Mouse (Mus musculus): ENCODE data around the gene Dnajb11.

The Dnajb11 gene

DNA sequence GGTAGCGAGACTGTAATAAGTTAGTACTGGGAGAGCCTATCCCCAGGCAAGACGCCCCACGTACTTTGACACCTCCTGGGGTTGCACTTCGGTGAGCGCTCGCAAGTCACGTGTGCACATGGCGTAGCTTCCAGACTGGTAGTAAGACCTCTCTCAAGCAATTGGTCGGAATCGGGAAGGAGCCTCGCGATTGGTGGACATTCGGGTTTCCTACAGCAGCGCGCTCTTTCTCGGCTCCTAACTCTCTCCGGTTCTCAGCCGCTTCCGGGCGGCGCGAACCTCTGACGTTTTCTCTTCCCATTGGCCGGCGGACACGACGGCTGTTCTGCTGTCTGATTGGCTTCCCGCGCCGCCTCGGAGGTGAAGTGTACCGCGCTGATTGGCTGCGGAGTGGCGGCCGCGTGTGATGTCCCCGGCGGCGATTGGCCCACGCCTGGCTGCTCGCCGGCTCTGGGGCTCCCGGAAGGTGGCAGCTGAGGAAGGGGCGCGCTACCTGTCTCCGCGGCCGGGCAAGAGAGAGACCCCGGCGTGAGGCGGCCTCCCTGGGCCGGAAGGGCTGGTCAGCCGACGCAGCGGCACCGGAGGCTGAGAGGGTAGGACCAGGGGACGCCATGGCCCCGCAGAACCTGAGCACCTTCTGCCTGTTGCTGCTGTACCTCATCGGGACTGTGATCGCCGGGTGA, at the start of gene Dnajb11, which contains the start of gene Tbccd1:
Dnajb11 (plus strand) TSS at position 415 of the 683 bp plus-strand sequence.
Tbccd1 (minus strand) TSS at position 239 of the 683 bp plus-strand sequence.
- DNase-seq (ENCODE audit: low read depth, low spot score), result peak; percentile 95

DNA sequence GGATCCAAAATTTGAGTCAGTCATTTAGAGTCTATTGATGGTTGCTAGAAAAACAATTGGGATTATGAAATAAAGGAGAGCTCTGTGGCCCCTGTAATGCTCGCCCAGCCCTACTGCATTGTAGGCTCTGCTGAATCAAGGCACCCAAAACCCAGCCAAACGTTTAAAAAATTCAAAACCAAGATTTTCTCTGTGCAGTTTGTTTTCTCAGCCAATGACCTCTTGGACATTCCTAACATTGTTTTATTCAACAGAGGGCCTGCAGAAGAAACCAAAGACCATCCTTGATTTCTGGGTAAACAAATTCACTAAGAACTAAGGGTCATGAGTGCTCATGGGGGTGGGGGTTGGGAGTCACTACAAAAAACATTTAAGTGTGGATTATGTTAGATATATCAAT, 46.2 kb upstream of the Dnajb11 start, which contains the start of gene Crygs:
Crygs (minus strand) TSS at position 101 of the 400 bp plus-strand sequence.
- DNase-seq (ENCODE audit: low read depth, low spot score), result no peak

DNA sequence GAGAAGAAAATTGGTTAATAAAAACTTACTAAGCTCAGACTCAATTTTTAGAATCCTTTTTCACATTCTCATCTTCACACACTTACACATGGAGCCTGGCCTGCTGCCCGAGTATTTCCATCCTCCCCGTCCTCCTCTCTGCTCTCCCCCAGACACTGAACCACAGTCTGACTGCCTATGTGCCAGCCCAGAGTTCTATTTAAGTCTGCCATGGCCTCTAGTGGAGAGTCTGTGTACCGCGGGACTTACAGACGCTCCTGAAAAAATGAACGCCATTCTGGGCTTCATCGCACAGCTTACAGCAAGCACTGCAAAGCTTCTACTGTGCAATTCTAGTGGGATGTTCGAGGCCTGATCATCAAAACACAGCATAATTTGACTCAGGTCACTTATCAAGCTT, 36.9 kb upstream of the Dnajb11 start:
- DNase-seq (ENCODE audit: low read depth, low spot score), result no peak

DNA sequence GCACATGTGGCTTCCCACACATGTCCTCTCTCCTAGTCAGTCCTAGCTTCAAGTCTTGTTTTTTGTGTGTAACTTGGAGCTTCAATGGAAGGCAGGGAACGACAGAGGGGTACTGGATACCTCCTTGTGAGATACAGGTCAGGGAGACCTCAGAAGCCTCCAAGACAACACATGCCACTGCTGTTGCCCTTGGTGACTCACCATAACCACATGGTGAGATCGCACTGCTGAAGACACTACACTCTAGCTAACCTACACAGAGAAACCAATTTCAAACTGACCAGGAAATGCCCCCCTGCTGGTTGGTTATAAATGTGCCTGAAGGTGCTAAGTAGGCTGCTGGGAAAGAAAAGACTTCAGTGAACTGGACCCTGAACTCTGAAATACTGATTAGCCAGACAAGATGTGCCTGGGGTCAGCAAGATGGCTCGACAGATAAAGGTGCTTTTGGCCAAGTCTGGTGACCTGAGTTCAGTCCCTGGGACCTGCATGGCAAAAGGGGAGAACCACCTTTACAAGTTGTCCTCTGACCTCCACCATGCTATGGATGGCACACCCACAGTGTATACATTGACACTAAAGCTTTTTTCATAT, 24.6 kb upstream of the Dnajb11 start:
- DNase-seq (ENCODE audit: low read depth, low spot score), result no peak

DNA sequence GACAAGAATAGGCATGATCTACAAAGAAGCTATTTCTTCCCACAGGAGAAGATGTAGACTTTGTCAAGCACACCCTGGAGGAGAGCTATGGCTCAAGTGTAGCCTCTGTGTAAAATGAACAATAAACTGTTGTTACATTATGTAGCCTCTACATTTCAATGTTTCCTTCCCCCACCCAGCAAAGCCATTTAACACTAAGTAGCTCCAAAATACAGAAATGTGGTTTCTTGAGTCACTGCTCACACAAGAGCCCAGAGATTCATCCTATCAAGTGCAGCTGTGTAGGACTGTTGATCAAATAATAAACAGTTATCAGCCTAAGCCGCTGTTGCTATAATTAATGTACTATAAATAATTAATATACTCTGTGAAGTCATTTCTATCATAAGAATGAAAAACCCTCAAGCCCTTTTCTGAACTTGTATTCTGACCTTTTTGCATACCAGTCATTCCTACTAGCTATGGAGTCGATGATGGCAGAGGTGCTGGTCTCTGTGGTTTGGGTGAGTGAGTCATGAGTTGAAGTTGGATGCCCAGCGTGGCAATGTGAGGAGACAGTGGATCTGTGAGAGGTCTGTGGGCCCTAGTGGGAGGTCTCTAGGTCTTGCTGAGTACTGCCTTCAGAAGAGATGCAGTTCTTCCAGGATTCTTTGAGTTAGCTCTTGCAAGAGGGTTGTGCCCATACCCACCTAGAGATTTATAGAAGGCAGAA, 18.3 kb upstream of the Dnajb11 start:
- DNase-seq (ENCODE audit: low read depth, low spot score), result no peak

DNA sequence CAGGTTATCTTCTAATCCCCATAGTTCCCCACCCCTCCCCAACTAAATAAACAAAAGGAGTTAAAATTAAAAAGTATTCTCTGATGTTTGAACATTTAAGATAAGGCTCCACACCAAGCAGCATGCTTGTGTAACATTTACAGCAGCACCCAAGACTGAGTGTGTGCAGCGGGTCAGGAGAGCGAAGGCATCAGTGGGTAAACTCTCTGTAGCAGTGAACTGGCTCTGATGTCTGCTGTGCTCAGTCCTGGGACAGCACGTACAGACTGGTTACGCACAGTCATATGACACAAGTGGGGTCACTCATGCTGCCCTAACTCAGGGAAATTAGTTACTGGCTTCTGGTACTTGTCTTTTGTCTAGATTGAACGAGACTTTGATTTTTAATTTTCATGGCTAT, 14.8 kb upstream of the Dnajb11 start:
- DNase-seq (ENCODE audit: low read depth, low spot score), result no peak

DNA sequence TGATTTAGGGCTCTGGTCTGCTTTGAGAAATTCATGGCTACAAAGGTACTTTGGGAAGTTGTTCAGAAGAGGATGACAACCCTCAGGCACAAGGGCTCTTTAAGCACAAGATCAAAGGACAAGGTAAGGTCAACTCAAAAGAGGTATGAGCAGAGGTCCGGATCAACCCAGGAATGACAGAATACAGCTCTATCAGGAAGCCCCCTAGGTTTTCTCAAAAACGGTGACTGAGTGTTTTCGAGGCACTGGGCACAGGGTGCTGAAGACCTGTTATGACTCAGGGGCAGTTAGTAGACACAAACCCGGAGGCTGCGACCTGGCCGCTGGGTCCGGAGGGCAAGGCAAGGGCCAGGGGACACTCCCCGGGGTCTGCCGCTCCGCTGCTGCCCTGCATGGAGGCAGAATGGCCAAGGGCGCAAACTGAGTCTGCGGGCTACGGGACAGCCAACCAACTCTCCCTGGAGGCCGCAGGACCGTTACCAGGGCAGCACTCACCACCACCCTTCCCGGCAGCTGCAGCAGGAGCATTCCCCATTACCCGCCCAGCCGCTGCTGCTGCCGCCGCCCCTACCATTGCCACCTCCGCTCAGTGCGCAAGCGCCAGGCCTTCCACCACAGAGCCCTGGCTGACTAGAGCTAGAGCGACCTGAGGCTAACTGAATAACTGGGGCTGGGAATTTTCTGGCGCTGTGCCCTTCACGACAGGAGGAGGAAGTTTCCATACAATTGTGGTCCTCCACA, 13.4 kb upstream of the Dnajb11 start:
- DNase-seq (ENCODE audit: low read depth, low spot score), result peak; percentile 43

DNA sequence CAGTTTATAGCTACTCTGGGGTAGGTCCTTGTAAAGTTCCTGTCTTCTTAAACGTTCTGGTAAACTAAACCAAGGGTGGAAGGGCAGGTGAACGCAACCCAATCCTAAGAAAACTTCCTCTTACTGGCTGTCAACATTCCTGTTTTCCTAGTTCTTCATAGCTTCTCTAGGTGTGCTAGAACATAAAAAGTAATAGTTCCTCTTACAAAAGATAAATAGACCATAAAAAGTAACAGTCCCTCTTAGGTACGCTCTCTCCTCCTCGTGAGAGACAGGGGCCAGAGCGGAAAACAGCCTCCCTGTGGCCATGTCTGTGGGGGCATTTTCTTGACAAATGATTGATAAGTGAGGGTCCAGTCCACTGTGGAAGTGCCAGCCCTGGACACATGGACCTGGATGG, 12.8 kb upstream of the Dnajb11 start:
- no peak for DNase-seq (ENCODE audit: low read depth, low spot score)

DNA sequence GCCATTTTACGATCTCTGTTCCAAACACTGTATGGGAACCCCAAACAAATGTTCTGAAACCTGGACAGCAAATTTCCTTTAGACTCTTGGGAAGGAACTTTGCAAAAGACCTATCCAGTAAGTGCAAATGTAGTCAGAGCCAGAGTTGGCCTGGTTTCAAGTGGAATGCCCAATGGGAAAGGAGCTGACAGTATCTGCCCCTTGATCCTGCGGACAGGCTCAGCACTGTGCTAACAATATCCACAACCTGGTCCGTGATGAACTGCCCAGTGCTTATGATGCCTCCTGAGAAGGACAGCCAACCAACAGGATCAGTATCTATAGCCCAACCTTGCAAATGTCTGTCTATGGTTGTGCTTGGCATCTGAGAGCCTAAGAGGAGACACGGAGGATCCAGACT, 12.2 kb upstream of the Dnajb11 start:
- no peak for DNase-seq (ENCODE audit: low read depth, low spot score)

DNA sequence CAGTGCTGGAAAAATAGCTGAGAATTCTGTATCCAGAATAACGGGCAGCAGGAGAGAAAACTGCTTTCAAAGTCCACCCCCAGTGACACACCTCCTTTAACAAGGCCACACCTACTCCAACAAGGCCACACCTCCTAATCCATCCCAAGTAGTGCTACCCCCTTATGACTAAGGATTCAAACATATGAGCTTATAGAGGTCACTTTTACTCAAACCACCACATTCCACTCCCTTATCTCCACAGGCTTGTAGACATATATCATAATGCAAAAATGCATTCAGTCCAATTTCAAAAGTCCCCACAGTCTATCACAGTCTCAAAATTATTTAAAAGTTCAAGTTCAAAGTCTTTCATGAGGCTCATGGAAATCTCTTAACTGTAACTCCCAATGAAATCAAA, 10.0 kb upstream of the Dnajb11 start:
- DNase-seq (ENCODE audit: low read depth, low spot score), result no peak

DNA sequence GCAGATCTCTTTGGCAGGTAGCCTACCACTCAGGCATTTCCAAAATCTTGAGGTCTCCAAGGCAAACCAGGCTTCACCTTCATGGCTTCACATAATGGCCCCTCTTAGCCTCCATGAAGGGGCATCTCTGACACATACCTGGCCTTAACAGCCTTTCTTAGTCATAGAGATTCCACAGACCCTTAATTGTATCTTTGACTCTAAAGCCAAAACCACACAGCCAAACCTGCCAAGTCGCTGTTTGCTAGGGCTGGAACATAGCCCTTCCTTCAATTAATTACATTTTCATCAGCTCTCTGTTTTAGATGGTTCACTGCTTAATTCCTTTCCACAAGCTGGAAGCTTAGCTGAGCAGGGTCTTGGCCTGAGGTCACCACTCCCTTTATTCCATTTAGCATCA, 9.3 kb upstream of the Dnajb11 start:
- no peak for DNase-seq (ENCODE audit: low read depth, low spot score)

DNA sequence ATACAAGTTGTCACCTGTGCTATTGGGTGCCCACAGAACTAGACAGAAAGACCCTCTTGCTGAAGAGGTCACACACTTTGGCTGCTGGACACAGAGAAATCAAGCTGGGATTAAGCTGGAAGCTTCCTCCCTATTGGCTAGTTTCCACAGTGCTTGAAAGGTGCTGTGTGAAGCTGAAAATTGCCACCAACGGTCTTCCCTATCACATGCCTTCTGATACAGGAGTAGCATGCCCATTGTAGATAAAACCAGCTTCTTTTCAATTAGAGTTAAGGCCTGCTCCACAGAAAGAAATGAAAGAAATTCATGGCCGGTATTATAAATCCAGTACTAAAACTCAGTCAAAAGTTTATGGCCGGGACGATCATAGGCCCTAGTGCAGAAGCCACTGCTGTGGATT, 4.9 kb upstream of the Dnajb11 start:
- DNase-seq (ENCODE audit: low read depth, low spot score), result no peak

DNA sequence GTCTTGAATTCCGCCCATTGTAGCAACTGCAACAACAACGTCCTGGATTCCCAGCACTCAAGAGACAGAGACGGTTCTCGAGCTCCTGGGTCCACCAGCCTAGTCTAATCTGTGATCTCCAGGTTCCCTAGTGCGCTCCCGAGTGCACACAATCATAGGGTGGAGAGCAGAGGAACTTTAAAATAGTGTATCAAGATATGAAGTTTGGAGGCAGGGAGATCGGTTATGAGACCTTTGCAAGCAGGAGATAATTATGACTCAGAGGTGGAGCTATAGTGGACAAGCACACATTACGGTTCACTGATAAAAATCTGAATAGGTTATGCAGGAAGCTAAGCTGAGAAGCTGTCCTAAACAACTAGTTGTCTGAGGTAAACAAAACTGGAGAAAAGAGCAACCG, 872 bp upstream of the Dnajb11 start:
- no peak for DNase-seq (ENCODE audit: low read depth, low spot score)

DNA sequence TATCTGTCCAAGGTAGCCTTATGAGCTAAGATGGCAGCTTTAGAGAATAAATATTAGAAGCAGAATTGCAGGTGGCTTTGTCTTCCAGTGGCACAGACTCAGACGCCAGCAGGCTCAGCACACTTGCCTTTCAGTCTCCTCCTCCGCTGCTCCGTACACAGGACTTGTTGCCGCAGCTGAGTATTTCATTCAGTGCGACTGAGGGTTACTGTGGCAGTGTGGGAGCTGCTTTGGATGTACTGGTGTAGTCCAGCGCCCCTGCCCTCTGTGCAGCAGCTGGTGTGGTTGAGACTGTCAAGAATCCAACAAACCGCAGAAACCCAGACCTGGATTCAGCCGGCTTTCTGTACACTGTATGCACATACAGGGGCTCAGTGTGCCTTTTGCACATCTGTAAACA, 14.8 kb downstream of the Dnajb11 start:
- DNase-seq (ENCODE audit: low read depth, low spot score), result no peak

DNA sequence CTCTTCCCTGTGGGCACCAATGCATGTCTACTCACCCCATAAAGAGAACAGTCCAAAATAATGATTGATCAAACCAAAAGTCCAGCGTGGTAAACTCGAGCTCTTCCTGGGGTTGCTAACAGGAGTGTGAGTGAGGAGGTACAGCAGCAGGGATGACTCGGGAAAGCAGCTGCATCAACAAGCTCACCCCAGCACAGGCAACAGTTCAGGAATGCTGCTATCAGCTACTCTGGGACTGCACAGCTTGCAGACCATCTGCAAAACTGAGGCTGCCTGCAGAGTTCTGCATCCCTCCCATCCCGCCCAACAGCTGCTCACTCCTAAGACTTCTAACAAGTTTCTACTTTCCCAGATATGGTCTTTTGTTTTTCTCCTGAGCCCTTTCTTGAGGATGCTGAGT, 15.7 kb downstream of the Dnajb11 start:
- no peak for DNase-seq (ENCODE audit: low read depth, low spot score)

DNA sequence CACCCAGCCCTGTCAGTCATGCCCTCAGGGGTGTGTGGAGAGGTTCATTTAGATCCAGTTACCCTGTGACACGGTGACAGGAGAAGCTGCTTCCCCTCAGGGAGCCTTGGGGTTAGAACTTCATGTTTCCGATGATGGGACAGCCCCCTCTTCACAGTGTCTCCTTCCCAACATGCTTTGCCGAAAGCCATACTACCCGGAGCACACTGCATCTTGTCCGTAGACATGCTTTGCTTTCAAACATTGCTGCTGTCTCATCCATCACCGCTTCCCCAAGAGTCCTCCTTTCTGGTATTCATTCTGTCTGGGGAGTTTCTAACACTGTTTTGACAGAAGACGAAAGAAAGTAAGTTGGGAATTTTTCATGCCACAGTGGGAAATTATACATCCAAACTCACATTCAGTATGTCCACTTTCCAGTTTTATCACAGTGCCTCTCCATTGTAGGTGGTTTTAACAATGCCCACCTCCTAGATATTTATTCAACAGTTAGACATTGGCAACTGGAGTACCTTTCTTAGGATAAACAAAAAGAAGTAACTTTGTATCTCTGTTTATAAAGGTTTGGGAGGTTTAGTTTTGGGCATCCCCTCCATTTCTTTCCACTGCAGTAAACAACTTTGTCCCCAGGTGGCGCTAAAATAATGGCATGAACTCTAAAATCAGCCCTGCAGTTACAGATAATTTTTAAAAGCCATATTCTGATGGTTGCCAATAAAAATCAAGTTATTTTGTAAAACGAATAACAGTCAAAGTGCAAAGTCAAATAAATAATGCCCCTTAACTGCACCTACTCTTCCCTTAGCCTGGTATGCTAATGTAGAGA, 18.8 kb downstream of the Dnajb11 start:
- DNase-seq (ENCODE audit: low read depth, low spot score), result no peak

DNA sequence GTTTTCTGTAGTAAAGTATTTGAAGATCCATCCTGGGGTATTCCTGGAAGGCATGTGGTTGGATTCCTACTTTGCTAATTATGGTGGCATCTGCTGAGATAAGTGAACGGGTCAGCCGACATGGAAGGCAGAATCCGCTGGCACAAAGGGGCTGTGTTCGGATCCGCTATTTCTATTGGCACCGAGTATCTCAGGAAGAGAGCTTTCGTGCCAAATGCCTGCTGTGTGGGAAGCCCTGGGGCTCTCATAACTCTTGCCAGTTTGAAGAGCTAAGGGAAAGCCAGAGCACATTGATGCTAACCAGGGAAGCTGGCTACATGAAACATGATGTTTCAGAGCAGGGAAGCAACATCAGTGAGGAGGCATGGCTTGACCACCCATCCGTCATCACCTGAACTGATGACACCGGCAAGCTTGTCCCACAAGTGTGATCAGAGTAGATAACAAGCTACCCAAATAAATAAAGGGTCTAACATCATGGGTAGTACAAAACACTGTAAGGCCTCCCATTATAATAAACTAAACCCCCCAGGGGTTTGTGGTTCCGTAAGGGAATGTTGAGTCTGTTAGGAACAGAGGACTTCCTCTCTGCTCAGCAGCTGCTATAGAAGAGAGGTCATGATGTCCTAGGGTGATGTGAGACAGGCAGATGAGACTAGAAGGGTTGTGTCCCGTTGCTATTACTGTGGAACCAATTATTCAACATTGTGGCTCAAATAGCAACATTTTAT, 20.2 kb downstream of the Dnajb11 start:
- no peak for DNase-seq (ENCODE audit: low read depth, low spot score)

DNA sequence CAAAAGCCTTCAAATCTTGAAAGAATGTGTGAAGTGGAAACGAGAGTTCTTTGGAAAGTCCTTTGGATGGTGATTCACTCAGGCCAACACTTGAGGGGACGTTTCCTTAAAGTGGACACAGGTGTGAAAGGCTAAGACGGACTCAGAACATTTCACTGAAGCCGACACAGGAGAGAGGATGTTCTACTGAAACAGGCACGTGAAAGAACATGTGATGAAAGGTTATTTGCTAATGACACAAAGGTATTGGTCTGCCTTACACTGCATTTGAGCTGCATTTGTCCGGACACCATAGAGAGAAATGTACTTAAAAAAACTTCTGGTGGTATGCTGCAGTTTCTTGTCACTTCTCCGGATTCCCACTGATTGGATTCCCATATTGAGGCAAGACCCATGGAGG, 21.1 kb downstream of the Dnajb11 start:
- DNase-seq (ENCODE audit: low read depth, low spot score), result no peak

DNA sequence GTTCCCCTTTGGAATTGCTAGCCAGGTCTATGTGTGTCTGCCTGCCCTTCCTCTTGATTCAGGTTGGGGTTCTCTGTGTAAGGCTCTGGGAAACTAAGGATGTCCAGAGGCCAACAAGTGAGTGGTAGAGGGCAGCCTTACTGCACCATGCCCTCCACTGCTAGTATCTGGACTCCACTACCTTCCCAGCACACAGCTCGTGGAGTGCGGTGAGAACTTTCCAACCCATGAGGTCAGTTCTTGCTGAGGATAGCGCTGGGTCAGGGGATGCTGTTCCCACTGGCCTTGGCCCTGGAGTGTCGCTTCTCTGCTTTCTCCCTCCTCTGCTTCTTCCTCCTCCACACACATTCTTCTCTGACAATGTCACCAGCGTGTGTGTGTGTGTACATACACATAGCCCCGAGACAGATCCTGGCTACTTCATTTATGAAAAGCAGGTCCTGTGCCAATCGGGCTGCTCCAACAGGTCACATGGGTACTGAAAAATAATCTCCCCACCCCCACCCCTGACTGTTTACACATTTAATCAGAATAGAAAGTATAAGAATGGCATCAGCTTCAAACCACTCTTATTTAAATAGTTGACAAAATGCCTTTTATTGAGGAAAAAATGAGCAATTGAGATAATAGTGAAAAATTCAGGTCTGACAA, 22.4 kb downstream of the Dnajb11 start:
- no peak for DNase-seq (ENCODE audit: low read depth, low spot score)

DNA sequence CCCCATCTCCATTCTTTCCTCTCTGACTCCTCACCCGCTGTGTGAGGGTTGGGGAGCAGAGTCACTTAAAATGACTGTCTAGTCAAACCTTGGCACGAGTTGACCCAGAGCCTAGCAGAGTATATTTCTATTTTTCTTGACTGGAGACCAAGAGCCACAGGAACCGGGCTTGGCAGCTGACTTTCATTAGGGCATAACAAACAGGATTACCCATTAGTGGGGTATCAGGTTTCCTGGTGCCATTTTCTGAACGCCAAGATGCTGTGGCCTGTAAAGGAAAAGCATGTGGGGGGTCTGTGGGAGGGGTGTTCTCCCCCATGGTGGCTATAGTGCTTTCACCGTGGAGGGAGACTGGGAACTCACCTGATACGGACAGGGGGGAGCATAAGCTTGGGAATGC, 23.3 kb downstream of the Dnajb11 start:
- no peak for DNase-seq (ENCODE audit: low read depth, low spot score)

Measured in WW6 (cell line).